Mouse (Mus musculus) liver, adult 2 months (tissue): ENCODE measurements around the gene Npnt. TPM values are rescaled to one million over a fixed set of nuclear protein-coding genes. Genes with fewer than 3 reads are reported as not detected.

Experiments
- DNase-seq: peaks from one replicate; pipeline ENCODE4 v3.0.0-alpha.2; 2011; ENCODE audit warnings: low read depth, low spot score; ENCODE audit errors: extremely low read depth
- H3K27ac ChIP-seq: fragments of 200-500 bp; replicated peaks from 2 replicates; pipeline ENCODE4 v1.5.1; 2012; ENCODE audit warnings: low read depth, mild to moderate bottlenecking, control low read depth, inconsistent platforms, low read length; ENCODE audit not compliant: insufficient read depth
- H3K27me3 ChIP-seq: fragments of 200-500 bp; 2 replicates; pipeline ENCODE4 v1.6.1; 2012; ENCODE audit warnings: mild to moderate bottlenecking, moderate library complexity, low read length, inconsistent platforms; ENCODE audit not compliant: control insufficient read depth, insufficient read depth
- H3K36me3 ChIP-seq: fragments of 200-500 bp; 2 replicates; pipeline ENCODE4 v1.6.1; 2012; ENCODE audit warnings: low read length, inconsistent platforms; ENCODE audit not compliant: control insufficient read depth, insufficient read depth
- H3K4me1 ChIP-seq: fragments of 200-500 bp; 2 replicates; pipeline ENCODE4 v1.6.1; 2011; ENCODE audit warnings: low read length; ENCODE audit not compliant: control insufficient read depth, insufficient read depth
- H3K4me3 ChIP-seq: fragments of 200-500 bp; 2 replicates; pipeline ENCODE4 v1.5.1; 2011; ENCODE audit warnings: low read depth, mild to moderate bottlenecking, control low read depth, low read length, moderate library complexity; ENCODE audit not compliant: insufficient read depth
- H3K79me2 ChIP-seq: fragments of 200-500 bp; 2 replicates; pipeline ENCODE4 v1.6.1; 2012; ENCODE audit warnings: inconsistent platforms, mild to moderate bottlenecking, low read length, moderate library complexity; ENCODE audit not compliant: control insufficient read depth, insufficient read depth
- H3K9ac ChIP-seq: fragments of 200-500 bp; 2 replicates; pipeline ENCODE4 v1.6.1; 2012; ENCODE audit warnings: low read depth, mild to moderate bottlenecking, control low read depth, inconsistent platforms, low read length
- CTCF ChIP-seq: fragments of 200-500 bp; IDR thresholded peaks from 2 replicates; pipeline ENCODE4 v1.5.1; 2011; ENCODE audit warnings: low read depth, low read length, control low read depth
- POLR2A ChIP-seq: fragments of 200-500 bp; IDR thresholded peaks from 2 replicates; pipeline ENCODE4 v1.6.1; 2011; ENCODE audit warnings: low read length, control low read depth; ENCODE audit not compliant: insufficient read depth; ENCODE audit errors: extremely low read depth
- WGBS: fragments of 180-500 bp; shearing (Covaris S2); methylation state at CpG from one replicate; pipeline ENCODE4 v1.1.7; 2018; 5-methylcytosine and 5-hydroxymethylcytosine counted together
- polyA plus RNA-seq: library from polyadenylated mRNA; depleted of rRNA; stranded (reverse); fragments of >200 nt; gene quantifications from 2 replicates; pipeline ENCODE4 v1.2.3, GENCODE M21; 2012
- total RNA-seq: library from RNA; depleted of rRNA; stranded (reverse); fragments of >200 nt; gene quantifications from 2 replicates; pipeline ENCODE4 v1.2.3, GENCODE M21; 2014

Gene Npnt
- total and polyA plus RNA-seq, 2 experiments: 0.09 to 0.39 TPM

DNA sequence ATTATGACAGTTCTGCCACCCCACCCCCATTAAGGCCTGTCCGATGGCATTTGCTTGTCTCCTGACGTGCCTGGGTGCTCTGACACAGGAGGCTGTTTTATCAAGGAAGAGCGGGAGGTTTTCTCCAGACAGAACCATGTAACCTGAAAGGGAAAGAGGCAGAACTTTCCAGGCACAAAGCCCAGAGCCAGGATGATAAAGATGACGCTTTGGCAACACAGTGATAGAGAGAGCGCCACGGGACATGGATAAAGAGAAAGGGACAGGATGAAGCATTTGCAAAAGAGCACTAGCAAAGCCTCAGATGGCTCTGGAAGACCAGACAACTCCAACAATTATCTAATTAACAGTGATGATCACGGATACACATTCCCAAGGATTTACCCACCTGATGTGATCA, 56.0 kb downstream of the Npnt start:
- Histone ChIP-seq H3K27ac (no peak overlapping the region), H3K36me3 (no peaks in the 10 kb centered on the region), H3K27me3 (no peaks in the 10 kb centered on the region), H3K4me3 (no peak overlapping the region), H3K4me1 (no peaks in the 10 kb centered on the region), H3K79me2 (no peaks in the 10 kb centered on the region), H3K9ac (no peak overlapping the region)
- no peak for DNase-seq
- 82% methylated on average over 7 of the region's 7 CpGs for WGBS
- TF ChIP-seq POLR2A (no peak), CTCF (no peak)

DNA sequence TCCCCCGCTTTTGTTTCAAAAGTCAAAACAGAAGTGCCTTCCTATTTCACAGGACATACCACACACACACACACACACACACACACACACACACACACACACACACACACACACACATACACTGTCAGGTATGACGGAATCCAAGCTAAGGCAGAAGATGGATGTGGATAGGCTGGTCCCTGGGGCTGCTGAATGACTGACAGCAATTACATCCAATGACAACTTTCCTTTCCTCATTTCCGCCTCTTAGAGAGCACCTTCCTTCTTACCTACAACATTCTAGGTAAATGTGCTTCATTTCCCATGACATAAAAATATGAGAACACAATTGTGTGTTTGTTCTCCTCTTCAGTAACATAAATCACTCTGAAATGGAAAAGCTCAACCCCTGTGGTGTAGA, 56.4 kb downstream of the Npnt start:
- no peaks in the 10 kb centered on the region for H3K79me2 ChIP-seq
- DNase-seq: no peak
- 92% methylated on average over 3 of the region's 3 CpGs for WGBS
- H3K27me3 ChIP-seq: no peaks in the 10 kb centered on the region
- H3K36me3 ChIP-seq: no peaks in the 10 kb centered on the region
- no peak overlapping the region for H3K9ac ChIP-seq
- no peak overlapping the region for H3K27ac ChIP-seq
- no peaks in the 10 kb centered on the region for H3K4me1 ChIP-seq
- TF ChIP-seq POLR2A: no peak
- TF ChIP-seq CTCF: no peak
- H3K4me3 ChIP-seq: no peak overlapping the region

- DNase-seq: no peak
- H3K27ac ChIP-seq: no peak overlapping the region
- H3K9ac ChIP-seq: no peak overlapping the region
- TF ChIP-seq POLR2A: no peak
- H3K4me3 ChIP-seq: no peak overlapping the region
- H3K36me3 ChIP-seq: no peaks in the 10 kb centered on the region
- no peaks in the 10 kb centered on the region for H3K79me2 ChIP-seq
- WGBS: 90% methylated on average over 7 of the region's 7 CpGs
- H3K4me1 ChIP-seq: no peaks in the 10 kb centered on the region
- no peaks in the 10 kb centered on the region for H3K27me3 ChIP-seq
Observed at GRCm38 (mm10) chr3:132893044-132893443, 57.0 kb downstream of the Npnt start.

GRCm38 (mm10) chr3:132892481-132892880, 57.6 kb downstream of the Npnt start:
- TF ChIP-seq POLR2A (no peak), CTCF (no peak)
- H3K27ac ChIP-seq: no peak overlapping the region
- H3K4me3 ChIP-seq: no peak overlapping the region
- no peak for DNase-seq
- no peak overlapping the region for H3K9ac ChIP-seq
- WGBS: 92% methylated on average over 7 of the region's 7 CpGs
- H3K79me2 ChIP-seq: no peaks in the 10 kb centered on the region
- no peaks in the 10 kb centered on the region for H3K36me3 ChIP-seq
- H3K4me1 ChIP-seq: no peaks in the 10 kb centered on the region
- H3K27me3 ChIP-seq: no peaks in the 10 kb centered on the region

- H3K4me3 ChIP-seq: no peak overlapping the region
- H3K36me3 ChIP-seq: no peaks in the 10 kb centered on the region
- no peak overlapping the region for H3K9ac ChIP-seq
- no peaks in the 10 kb centered on the region for H3K27me3 ChIP-seq
- DNase-seq: peak; percentile 39
- H3K27ac ChIP-seq: no peak overlapping the region
- WGBS: 79% methylated on average over 16 of the region's 16 CpGs
- no peaks in the 10 kb centered on the region for H3K79me2 ChIP-seq
- H3K4me1 ChIP-seq: no peaks in the 10 kb centered on the region
- no peak for TF ChIP-seq POLR2A
- TF ChIP-seq CTCF: no peak
Observed at GRCm38 (mm10) chr3:132887074-132887848, 62.8 kb downstream of the Npnt start.

DNA sequence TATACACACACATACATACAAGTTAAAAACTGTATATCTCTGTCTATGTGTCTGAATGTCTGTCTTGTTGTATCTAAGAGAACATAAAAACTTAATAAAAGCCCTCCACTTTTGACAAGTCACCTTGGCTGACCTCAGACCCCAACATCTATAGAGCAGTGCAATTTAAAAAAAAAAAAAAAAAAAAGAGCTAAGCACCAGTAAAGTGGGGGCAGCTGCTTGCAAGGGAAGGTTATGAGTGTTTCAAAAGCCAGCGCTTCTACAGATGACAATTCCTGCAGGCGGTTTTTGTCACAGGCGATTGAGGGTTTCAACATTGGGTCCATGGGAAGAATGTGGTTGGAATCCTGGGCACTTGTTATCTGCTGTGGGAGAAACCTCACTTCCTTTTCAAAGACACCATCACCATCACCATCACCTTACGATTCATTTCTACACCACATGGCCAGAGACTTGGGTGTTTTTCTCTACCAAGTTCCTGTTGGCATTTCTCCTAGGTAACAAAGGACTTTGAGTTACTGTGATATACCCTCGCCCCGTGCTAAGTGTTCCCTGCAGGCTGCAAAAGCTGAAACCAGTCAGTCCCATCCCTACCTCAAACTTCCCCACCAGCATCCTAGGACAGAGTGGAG, 63.6 kb downstream of the Npnt start:
- Histone ChIP-seq H3K27ac (no peak overlapping the region), H3K9ac (no peak overlapping the region), H3K36me3 (no peaks in the 10 kb centered on the region), H3K79me2 (no peaks in the 10 kb centered on the region), H3K27me3 (no peaks in the 10 kb centered on the region), H3K4me3 (no peak overlapping the region), H3K4me1 (no peaks in the 10 kb centered on the region)
- no peak for TF ChIP-seq CTCF
- TF ChIP-seq POLR2A: no peak
- no peak for DNase-seq
- WGBS: 89% methylated on average over 6 of the region's 6 CpGs
